Mouse (Mus musculus): ENCODE measurements around the gene Nrgn. TPM values are rescaled to one million over a fixed set of nuclear protein-coding genes. Genes with fewer than 3 reads are reported as not detected.

Nrgn gene
- total RNA-seq (2021), result 1,000 to 10,000 TPM; 1,855 to 2,522 TPM

DNA sequence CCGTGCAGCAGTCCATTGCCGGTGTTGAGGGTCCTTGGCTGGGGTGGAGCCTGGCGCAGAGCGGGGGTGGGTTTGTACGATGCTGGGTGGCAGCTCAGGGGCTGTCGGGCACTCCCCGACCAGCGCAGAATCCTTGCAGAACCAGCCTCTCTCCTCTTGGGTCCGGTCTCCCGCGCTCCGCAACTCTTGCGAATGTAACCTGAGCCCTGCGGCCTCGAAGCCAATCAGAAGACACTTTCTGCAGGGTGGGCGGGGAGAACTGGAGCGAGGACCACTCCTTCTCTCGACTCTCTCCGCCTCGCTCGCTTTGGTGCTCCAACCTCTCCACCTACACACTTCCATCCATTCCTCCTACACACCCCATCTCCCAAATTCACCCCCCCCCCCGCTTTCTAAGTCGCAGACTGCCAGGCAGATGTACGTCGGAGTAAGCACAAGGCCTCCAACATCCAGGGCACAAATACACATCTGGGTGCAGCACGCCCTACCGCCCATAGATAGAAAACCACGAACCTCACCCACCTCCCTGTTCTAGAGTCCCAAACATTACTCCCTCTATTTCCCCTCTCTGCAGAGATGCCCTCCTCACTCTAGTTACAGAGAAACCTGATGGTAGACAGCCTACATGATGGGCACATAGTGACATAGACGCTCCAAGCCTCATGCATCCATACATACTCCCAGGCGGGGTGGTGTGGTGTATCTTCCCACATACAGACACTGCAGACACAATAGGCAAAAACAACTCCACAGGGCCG, at the start of gene Nrgn:
Nrgn (minus strand) TSS at position 369 of the 758 bp plus-strand sequence.
- peak; percentile 88 to 91 for DNase-seq (ENCODE audit: low spot score in 2 of 2)
- intact Hi-C loops (cut with DNase I), result loop anchor here (2.0 to 5.0 kb wide), 3 partner anchors 24 to 380 kb away; no protein-coding TSS in a partner anchor

DNA sequence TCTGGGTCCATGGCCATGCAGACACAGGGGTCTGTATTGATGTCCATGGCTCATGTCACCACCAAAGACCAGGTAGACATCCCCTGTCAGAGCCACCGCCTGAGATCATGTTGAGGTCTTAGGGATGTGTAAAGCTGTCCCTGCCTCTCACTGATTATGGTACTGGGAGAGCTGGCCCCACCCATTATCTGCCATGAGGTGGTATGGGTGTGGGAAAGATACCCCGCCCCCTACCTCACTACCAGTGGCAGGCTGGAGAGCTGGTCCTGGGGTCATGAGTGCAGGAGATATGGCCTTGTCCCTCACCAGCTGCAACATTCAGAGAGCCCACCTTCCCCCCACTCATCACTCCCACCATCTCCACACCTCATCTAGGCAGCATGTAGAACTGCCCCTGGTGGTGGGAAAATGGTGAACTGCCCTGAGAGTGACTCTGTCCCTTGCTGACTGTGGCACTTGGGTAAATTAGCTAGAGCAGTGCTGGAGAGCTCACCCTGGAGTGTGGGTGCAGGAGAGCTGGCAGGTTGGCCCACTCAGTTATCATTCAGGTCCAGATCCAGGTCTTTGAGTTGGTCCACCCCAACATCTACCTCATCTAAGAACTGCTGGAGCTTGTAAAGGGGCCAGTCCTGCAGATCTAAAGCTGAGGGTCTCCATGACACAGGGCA, 48.0 kb upstream of the Nrgn start:
- no peak for DNase-seq (ENCODE audit: low spot score in 2 of 2)
- intact Hi-C loops (cut with DNase I), result no loop called here

DNA sequence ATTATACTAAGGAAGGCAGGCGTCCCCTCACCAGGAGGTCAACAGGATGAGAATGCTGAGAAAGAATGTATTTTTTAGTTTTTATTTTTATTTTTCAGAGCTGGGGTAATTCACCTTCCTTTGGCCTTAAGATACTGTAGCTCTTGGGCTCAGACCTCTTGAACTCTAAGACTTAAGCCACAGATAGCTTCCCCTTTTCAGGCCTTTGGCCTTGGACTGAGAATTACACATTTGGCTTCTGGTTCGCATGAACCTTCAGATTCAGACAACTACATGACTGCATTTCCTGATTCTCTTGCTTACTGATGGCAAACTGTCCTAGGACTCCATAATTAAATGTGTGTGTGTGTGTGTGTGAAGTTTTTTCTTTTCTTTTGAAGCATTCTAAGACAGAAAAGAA, 45.9 kb upstream of the Nrgn start:
- DNase-seq (ENCODE audit: low spot score in 2 of 2), result no peak
- intact Hi-C loops (cut with DNase I), result no loop called here

- DNase-seq (ENCODE audit: low spot score in 2 of 2), result no peak
- intact Hi-C loops (cut with DNase I), result no loop called here
Observed at GRCm38 (mm10) chr9:37595570-37595969, 42.9 kb upstream of the Nrgn start.

GRCm38 (mm10) chr9:37593690-37594089, 41.0 kb upstream of the Nrgn start:
- DNase-seq (ENCODE audit: low spot score in 2 of 2), result no peak
- intact Hi-C loops (cut with DNase I), result no loop called here

DNA sequence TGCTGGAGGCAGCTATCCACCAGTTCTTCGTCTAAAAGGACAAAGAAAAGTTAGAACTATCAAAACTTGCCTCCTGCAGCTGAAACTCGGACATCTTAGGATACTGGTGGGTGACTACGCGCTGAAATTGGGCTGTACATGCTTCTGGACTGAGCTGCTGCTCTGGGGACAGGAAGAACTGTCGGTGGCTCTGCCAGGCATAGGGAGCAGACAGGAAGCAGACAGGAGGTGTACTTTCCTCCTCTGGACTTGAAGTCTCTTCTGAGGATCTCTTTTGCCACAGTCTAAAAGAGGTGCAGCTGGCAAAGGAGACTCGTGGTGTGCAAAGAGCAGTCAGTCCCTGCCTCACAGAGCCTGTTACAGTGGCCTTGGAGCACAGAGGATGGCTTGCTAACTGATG, 39.9 kb upstream of the Nrgn start:
- intact Hi-C loops (cut with DNase I), result no loop called here
- DNase-seq (ENCODE audit: low spot score in 2 of 2), result no peak

GRCm38 (mm10) chr9:37592025-37592424, 39.3 kb upstream of the Nrgn start:
- intact Hi-C loops (cut with DNase I), result no loop called here
- DNase-seq (ENCODE audit: low spot score in 2 of 2), result no peak

- no peak for DNase-seq (ENCODE audit: low spot score in 2 of 2)
- intact Hi-C loops (cut with DNase I), result no loop called here
Observed at GRCm38 (mm10) chr9:37590381-37590780, 37.7 kb upstream of the Nrgn start.

GRCm38 (mm10) chr9:37586718-37587117, 34.0 kb upstream of the Nrgn start:
- no peak for DNase-seq (ENCODE audit: low spot score in 2 of 2)
- intact Hi-C loops (cut with DNase I), result no loop called here

- intact Hi-C loops (cut with DNase I), result no loop called here
- DNase-seq (ENCODE audit: low spot score in 2 of 2), result no peak
Observed at GRCm38 (mm10) chr9:37583594-37583993, 30.9 kb upstream of the Nrgn start.

DNA sequence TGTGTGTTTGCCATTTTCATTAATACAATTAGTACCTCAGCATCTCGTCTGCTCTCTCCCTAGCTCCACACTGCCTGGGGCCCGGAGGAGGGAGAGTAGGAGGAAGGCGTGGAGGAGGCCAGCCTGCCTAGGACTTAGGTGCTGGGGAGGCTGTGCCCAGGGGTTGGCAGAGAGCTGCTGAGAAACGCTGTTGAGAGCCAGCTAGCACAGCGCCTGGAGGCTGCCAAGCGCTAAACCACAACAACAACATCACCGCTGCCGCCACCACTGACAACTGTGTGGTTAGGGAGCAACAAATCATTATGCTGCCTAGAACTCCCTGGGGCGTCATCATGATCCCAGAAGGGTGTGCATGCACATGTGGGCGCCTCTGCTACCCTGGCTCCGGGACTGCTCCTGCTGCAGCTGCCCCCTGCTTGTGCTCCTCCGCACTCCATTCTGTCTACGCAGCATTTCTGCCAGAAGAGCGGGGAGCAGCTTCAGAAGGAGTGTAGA, 23.8 kb upstream of the Nrgn start:
- intact Hi-C loops (cut with DNase I), result loop anchor here (2.0 to 5.0 kb wide), 2 partner anchors 24 to 36 kb away; partner anchors contain the start of genes Nrgn and Spa17
- peak; percentile 68 to 73 for DNase-seq (ENCODE audit: low spot score in 2 of 2)

DNA sequence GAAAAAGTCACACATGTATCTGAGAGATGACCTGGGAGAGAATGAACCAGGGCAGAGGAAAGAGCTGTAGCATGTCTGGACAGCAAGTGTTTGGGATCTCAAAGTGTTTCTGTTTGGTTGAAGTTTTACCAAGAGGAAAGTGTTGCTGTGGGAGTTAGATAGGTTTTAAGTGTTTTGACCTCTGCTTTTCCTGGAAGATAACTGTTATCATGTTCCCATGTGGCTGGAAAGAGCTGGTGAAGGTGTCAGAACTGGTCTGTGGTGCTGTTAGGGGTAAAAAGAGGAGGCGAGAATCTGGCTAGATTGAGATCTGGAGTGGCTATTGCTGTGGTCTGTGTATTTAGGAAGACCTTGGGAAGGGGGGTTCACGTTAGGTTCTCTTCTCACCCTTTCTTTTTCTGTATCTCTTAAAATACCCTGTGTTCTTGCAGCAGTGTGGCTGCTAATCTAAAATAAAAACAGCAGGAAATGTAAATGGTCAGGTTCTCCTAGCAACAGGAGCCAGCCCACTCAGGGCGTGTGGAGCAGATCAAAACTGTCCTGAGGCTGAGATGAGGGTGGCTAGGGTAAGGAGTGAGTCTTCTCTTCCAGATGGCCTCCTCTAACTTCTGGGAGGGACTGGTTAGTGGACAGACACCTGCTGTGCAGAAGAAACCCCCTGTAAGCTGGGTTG, 19.6 kb upstream of the Nrgn start:
- intact Hi-C loops (cut with DNase I), result no loop called here
- DNase-seq (ENCODE audit: low spot score in 2 of 2), result no peak

GRCm38 (mm10) chr9:37569231-37569835, 16.6 kb upstream of the Nrgn start:
- intact Hi-C loops (cut with DNase I), result loop anchor here (2.0 kb wide), 1 partner anchor 15 kb away; the partner anchor contains the start of gene Siae
- no peak for DNase-seq (ENCODE audit: low spot score in 2 of 2)

- no peak for DNase-seq (ENCODE audit: low spot score in 2 of 2)
- intact Hi-C loops (cut with DNase I), result loop anchor here (2.0 kb wide), 1 partner anchor 14 kb away; the partner anchor contains the start of gene Siae
Observed at GRCm38 (mm10) chr9:37568605-37569214, 16.0 kb upstream of the Nrgn start.

- intact Hi-C loops (cut with DNase I), result loop anchor here (2.0 kb wide), 1 partner anchor 13 kb away; the partner anchor contains the start of gene Siae
- DNase-seq (ENCODE audit: low spot score in 2 of 2), result peak; percentile 78 to 86
Observed at GRCm38 (mm10) chr9:37567892-37568604, 15.3 kb upstream of the Nrgn start.

DNA sequence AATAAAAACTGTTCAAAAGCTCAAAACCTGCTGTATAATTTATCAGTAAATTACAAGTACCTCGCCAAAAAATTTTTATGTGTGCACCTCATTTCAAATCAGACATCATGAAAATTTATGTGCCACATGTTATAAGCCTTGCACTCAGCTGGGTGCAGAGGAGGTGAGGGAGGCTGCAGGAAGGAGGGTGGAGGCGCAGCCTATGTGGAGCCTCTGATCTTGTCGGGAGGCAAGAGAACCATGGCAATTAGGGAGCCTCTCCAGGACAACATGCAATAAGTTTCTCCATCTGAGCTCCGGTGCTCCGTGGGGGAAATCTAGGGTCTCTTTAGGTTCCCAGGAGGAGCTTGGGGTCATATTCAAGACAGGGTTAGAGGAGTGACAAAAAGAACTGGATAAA, 14.8 kb upstream of the Nrgn start:
- no peak for DNase-seq (ENCODE audit: low spot score in 2 of 2)
- intact Hi-C loops (cut with DNase I), result no loop called here

DNA sequence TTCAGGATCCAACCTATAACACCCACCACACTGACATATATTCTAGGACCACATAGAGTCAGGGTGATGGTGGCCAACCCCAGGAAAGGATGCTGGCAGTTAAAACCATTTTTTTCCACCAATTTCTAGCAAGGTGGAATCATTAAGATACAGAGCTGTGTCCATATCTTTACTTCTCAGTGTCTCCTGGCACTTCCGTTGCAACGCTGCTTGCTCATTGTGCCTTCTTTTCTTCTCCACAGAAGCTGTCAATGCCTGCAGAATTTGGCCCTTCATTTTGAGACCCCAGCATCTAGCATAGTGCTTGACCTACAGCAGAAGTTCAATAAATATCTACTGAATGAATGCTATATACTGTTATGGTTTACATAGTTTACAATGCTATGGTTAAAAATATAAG, 14.3 kb upstream of the Nrgn start:
- no peak for DNase-seq (ENCODE audit: low spot score in 2 of 2)
- intact Hi-C loops (cut with DNase I), result no loop called here

DNA sequence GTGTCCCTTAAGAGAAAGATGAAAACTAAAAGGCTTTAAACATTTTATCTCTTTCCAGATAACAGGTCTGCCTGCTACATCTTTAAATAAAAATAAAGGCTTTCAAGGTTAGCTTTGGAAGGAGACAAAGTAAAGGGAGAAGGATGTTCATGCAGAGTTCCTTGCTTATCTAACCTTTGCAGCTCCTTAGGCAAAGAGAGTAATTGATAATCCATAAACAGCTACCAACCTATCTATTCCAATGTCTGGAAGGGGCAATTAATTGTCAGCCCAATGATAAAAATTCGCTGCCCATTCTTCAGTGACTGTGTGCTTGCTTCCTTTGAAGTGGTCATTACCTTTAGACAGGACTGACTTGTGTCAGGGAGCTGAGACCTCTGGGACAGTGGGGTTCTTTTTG, 11.1 kb upstream of the Nrgn start:
- intact Hi-C loops (cut with DNase I), result no loop called here

GRCm38 (mm10) chr9:37560617-37561016, 7.9 kb upstream of the Nrgn start:
- no peak for DNase-seq (ENCODE audit: low spot score in 2 of 2)
- intact Hi-C loops (cut with DNase I), result no loop called here

More for the DNA sequence above, 11.1 kb upstream of the Nrgn start:
- DNase-seq (ENCODE audit: low spot score in 2 of 2), result no peak

Measured in left cerebral cortex, postnatal 36 days (tissue).